Mouse (Mus musculus): ENCODE measurements around the gene Gm20388. TPM values are rescaled to one million over a fixed set of nuclear protein-coding genes. Genes with fewer than 3 reads are reported as not detected.

Gm20388 gene
- polyA plus RNA-seq, 1 experiment from 2014 or later: not detected

GRCm38 (mm10) chr8:124256841-124257240, 4346.2 kb downstream of the Gm20388 start:
- Histone ChIP-seq H3K9me3 (ENCODE audit: control insufficient read depth, low read length) (no peaks in the 10 kb centered on the region), H3K4me2 (ENCODE audit: low read depth, severe bottlenecking) (no peak overlapping the region), H3K36me3 (ENCODE audit: control insufficient read depth, insufficient read depth, low read length) (no peaks in the 10 kb centered on the region), H3K9ac (ENCODE audit: low read length) (no peak overlapping the region), H3K4me1 (ENCODE audit: control insufficient read depth, insufficient read depth, low read length) (peaks cover 4% of the 10 kb centered on the region), H3K4me3 (ENCODE audit: low read depth, low read length) (no peak overlapping the region), H3K27me3 (ENCODE audit: control insufficient read depth, insufficient read depth, low read length) (no peaks in the 10 kb centered on the region), H3K27ac (replicated peaks; ENCODE audit: low read depth, low read length) (no peak overlapping the region)
- ATAC-seq (ENCODE audit: insufficient number of reproducible peaks, low FRiP score, low TSS enrichment, low read depth) (no peak), DNase-seq (ENCODE audit: low spot score) (no peak)
- WGBS: 90% methylated on average over 9 of the region's 9 CpGs

- Histone ChIP-seq H3K27me3 (ENCODE audit: control insufficient read depth, insufficient read depth, low read length) (no peaks in the 10 kb centered on the region), H3K4me2 (ENCODE audit: low read depth, severe bottlenecking) (no peak overlapping the region), H3K4me3 (ENCODE audit: low read depth, low read length) (no peak overlapping the region), H3K9me3 (ENCODE audit: control insufficient read depth, low read length) (no peaks in the 10 kb centered on the region), H3K9ac (ENCODE audit: low read length) (no peak overlapping the region), H3K36me3 (ENCODE audit: control insufficient read depth, insufficient read depth, low read length) (no peaks in the 10 kb centered on the region), H3K27ac (replicated peaks; ENCODE audit: low read depth, low read length) (no peak overlapping the region), H3K4me1 (ENCODE audit: control insufficient read depth, insufficient read depth, low read length) (peaks cover 4% of the 10 kb centered on the region)
- ATAC-seq (ENCODE audit: insufficient number of reproducible peaks, low FRiP score, low TSS enrichment, low read depth) (no peak), DNase-seq (ENCODE audit: low spot score) (no peak)
- 83% methylated on average over 10 of the region's 10 CpGs for WGBS
Measured at GRCm38 (mm10) chr8:124257363-124257762, 4346.7 kb downstream of the Gm20388 start.

- no peak overlapping the region for H3K4me3 ChIP-seq (ENCODE audit: low read depth, low read length)
- peaks cover 7% of the 10 kb centered on the region for H3K4me1 ChIP-seq (ENCODE audit: control insufficient read depth, insufficient read depth, low read length)
- no peaks in the 10 kb centered on the region for H3K27me3 ChIP-seq (ENCODE audit: control insufficient read depth, insufficient read depth, low read length)
- WGBS: 87% methylated on average over 4 of the region's 4 CpGs
- no peak overlapping the region for H3K9ac ChIP-seq (ENCODE audit: low read length)
- no peak overlapping the region for H3K4me2 ChIP-seq (ENCODE audit: low read depth, severe bottlenecking)
- no peaks in the 10 kb centered on the region for H3K36me3 ChIP-seq (ENCODE audit: control insufficient read depth, insufficient read depth, low read length)
- DNase-seq (ENCODE audit: low spot score) (no peak), ATAC-seq (ENCODE audit: insufficient number of reproducible peaks, low FRiP score, low TSS enrichment, low read depth) (no peak)
- H3K9me3 ChIP-seq (ENCODE audit: control insufficient read depth, low read length): no peaks in the 10 kb centered on the region
- H3K27ac ChIP-seq (replicated peaks; ENCODE audit: low read depth, low read length): no peak overlapping the region
Measured at GRCm38 (mm10) chr8:124259146-124259545, 4348.5 kb downstream of the Gm20388 start.

GRCm38 (mm10) chr8:124259925-124260324, 4349.3 kb downstream of the Gm20388 start:
- Histone ChIP-seq H3K4me1 (ENCODE audit: control insufficient read depth, insufficient read depth, low read length) (peaks cover 9% of the 10 kb centered on the region), H3K9ac (ENCODE audit: low read length) (no peak overlapping the region), H3K36me3 (ENCODE audit: control insufficient read depth, insufficient read depth, low read length) (no peaks in the 10 kb centered on the region), H3K4me3 (ENCODE audit: low read depth, low read length) (no peak overlapping the region), H3K27ac (replicated peaks; ENCODE audit: low read depth, low read length) (no peak overlapping the region), H3K27me3 (ENCODE audit: control insufficient read depth, insufficient read depth, low read length) (no peaks in the 10 kb centered on the region), H3K9me3 (ENCODE audit: control insufficient read depth, low read length) (no peaks in the 10 kb centered on the region), H3K4me2 (ENCODE audit: low read depth, severe bottlenecking) (no peak overlapping the region)
- 81% methylated on average over 7 of the region's 7 CpGs for WGBS
- DNase-seq (ENCODE audit: low spot score): no peak
- no peak for ATAC-seq (ENCODE audit: insufficient number of reproducible peaks, low FRiP score, low TSS enrichment, low read depth)

GRCm38 (mm10) chr8:124260371-124260770, 4349.7 kb downstream of the Gm20388 start:
- Histone ChIP-seq H3K4me2 (ENCODE audit: low read depth, severe bottlenecking) (no peak overlapping the region), H3K4me3 (ENCODE audit: low read depth, low read length) (no peak overlapping the region), H3K36me3 (ENCODE audit: control insufficient read depth, insufficient read depth, low read length) (no peaks in the 10 kb centered on the region), H3K9me3 (ENCODE audit: control insufficient read depth, low read length) (no peaks in the 10 kb centered on the region), H3K4me1 (ENCODE audit: control insufficient read depth, insufficient read depth, low read length) (peaks cover 11% of the 10 kb centered on the region), H3K9ac (ENCODE audit: low read length) (no peak overlapping the region), H3K27me3 (ENCODE audit: control insufficient read depth, insufficient read depth, low read length) (no peaks in the 10 kb centered on the region), H3K27ac (replicated peaks; ENCODE audit: low read depth, low read length) (no peak overlapping the region)
- 57% methylated on average over 12 of the region's 12 CpGs for WGBS
- no peak for ATAC-seq (ENCODE audit: insufficient number of reproducible peaks, low FRiP score, low TSS enrichment, low read depth)
- DNase-seq (ENCODE audit: low spot score): no peak

- Histone ChIP-seq H3K4me1 (ENCODE audit: control insufficient read depth, insufficient read depth, low read length) (peaks cover 15% of the 10 kb centered on the region), H3K4me2 (ENCODE audit: low read depth, severe bottlenecking) (no peak overlapping the region)
Measured at GRCm38 (mm10) chr8:124263058-124263457, 4352.4 kb downstream of the Gm20388 start.

GRCm38 (mm10) chr8:124264032-124264431, 4353.4 kb downstream of the Gm20388 start:
- Histone ChIP-seq H3K9me3 (ENCODE audit: control insufficient read depth, low read length) (no peaks in the 10 kb centered on the region), H3K4me3 (ENCODE audit: low read depth, low read length) (no peak overlapping the region), H3K4me2 (ENCODE audit: low read depth, severe bottlenecking) (no peak overlapping the region), H3K27ac (replicated peaks; ENCODE audit: low read depth, low read length) (no peak overlapping the region), H3K36me3 (ENCODE audit: control insufficient read depth, insufficient read depth, low read length) (no peaks in the 10 kb centered on the region), H3K9ac (ENCODE audit: low read length) (no peak overlapping the region), H3K4me1 (ENCODE audit: control insufficient read depth, insufficient read depth, low read length) (peaks cover 15% of the 10 kb centered on the region), H3K27me3 (ENCODE audit: control insufficient read depth, insufficient read depth, low read length) (no peaks in the 10 kb centered on the region)
- WGBS: 74% methylated on average over 8 of the region's 8 CpGs
- no peak for DNase-seq (ENCODE audit: low spot score)
- no peak for ATAC-seq (ENCODE audit: insufficient number of reproducible peaks, low FRiP score, low TSS enrichment, low read depth)

More at GRCm38 (mm10) chr8:124263058-124263457, 4352.4 kb downstream of the Gm20388 start:
- ATAC-seq (ENCODE audit: insufficient number of reproducible peaks, low FRiP score, low TSS enrichment, low read depth): no peak
- no peak overlapping the region for H3K4me3 ChIP-seq (ENCODE audit: low read depth, low read length)
- no peak for DNase-seq (ENCODE audit: low spot score)
- WGBS: 63% methylated on average over 9 of the region's 9 CpGs
- H3K27ac ChIP-seq (replicated peaks; ENCODE audit: low read depth, low read length): no peak overlapping the region
- no peaks in the 10 kb centered on the region for H3K9me3 ChIP-seq (ENCODE audit: control insufficient read depth, low read length)
- H3K36me3 ChIP-seq (ENCODE audit: control insufficient read depth, insufficient read depth, low read length): no peaks in the 10 kb centered on the region
- H3K9ac ChIP-seq (ENCODE audit: low read length): no peak overlapping the region
- H3K27me3 ChIP-seq (ENCODE audit: control insufficient read depth, insufficient read depth, low read length): no peaks in the 10 kb centered on the region

GRCm38 (mm10) chr8:124264671-124265070, 4354.0 kb downstream of the Gm20388 start:
- Histone ChIP-seq H3K9me3 (ENCODE audit: control insufficient read depth, low read length) (no peaks in the 10 kb centered on the region), H3K27me3 (ENCODE audit: control insufficient read depth, insufficient read depth, low read length) (no peaks in the 10 kb centered on the region), H3K36me3 (ENCODE audit: control insufficient read depth, insufficient read depth, low read length) (no peaks in the 10 kb centered on the region), H3K4me1 (ENCODE audit: control insufficient read depth, insufficient read depth, low read length) (peaks cover 15% of the 10 kb centered on the region), H3K4me2 (ENCODE audit: low read depth, severe bottlenecking) (no peak overlapping the region), H3K4me3 (ENCODE audit: low read depth, low read length) (no peak overlapping the region), H3K27ac (replicated peaks; ENCODE audit: low read depth, low read length) (no peak overlapping the region), H3K9ac (ENCODE audit: low read length) (no peak overlapping the region)
- DNase-seq (ENCODE audit: low spot score) (no peak), ATAC-seq (ENCODE audit: insufficient number of reproducible peaks, low FRiP score, low TSS enrichment, low read depth) (no peak)
- WGBS: 86% methylated on average over 12 of the region's 12 CpGs

- H3K9me3 ChIP-seq (ENCODE audit: control insufficient read depth, low read length): no peaks in the 10 kb centered on the region
- 77% methylated on average over 2 of the region's 2 CpGs for WGBS
- H3K9ac ChIP-seq (ENCODE audit: low read length): no peak overlapping the region
- H3K27ac ChIP-seq (replicated peaks; ENCODE audit: low read depth, low read length): no peak overlapping the region
- H3K4me3 ChIP-seq (ENCODE audit: low read depth, low read length): no peak overlapping the region
- no peak overlapping the region for H3K4me2 ChIP-seq (ENCODE audit: low read depth, severe bottlenecking)
- no peaks in the 10 kb centered on the region for H3K27me3 ChIP-seq (ENCODE audit: control insufficient read depth, insufficient read depth, low read length)
- H3K4me1 ChIP-seq (ENCODE audit: control insufficient read depth, insufficient read depth, low read length): peaks cover 13% of the 10 kb centered on the region
- ATAC-seq (ENCODE audit: insufficient number of reproducible peaks, low FRiP score, low TSS enrichment, low read depth) (no peak), DNase-seq (ENCODE audit: low spot score) (no peak)
- no peaks in the 10 kb centered on the region for H3K36me3 ChIP-seq (ENCODE audit: control insufficient read depth, insufficient read depth, low read length)
Measured at GRCm38 (mm10) chr8:124265130-124265529, 4354.5 kb downstream of the Gm20388 start.
